Mouse (Mus musculus) spleen, adult 2 months (tissue): ENCODE data around the gene Icam1. TPM values are rescaled to one million over a fixed set of nuclear protein-coding genes. Genes with fewer than 3 reads are reported as not detected.
A peak's percentile ranks its signal among the peaks of the same experiment; 100 is the strongest.

Experiments
- DNase-seq, 2 experiments: peaks; one replicate each; pipeline versions ENCODE4 v3.0.0 to v3.0.0-alpha.2; 2012 to 2021; ENCODE audit warnings: low spot score in 2 of 2, low read depth in 1 of 2
- H3K27ac ChIP-seq: fragments of 200-500 bp; 2 replicates; pipeline ENCODE4 v1.5.1; 2012; ENCODE audit warnings: low read length, inconsistent platforms; ENCODE audit not compliant: insufficient read depth
- H3K27me3 ChIP-seq: fragments of 200-500 bp; 2 replicates; pipeline ENCODE4 v1.6.1; 2012; ENCODE audit warnings: mild to moderate bottlenecking, moderate library complexity, low read length, inconsistent platforms; ENCODE audit not compliant: control insufficient read depth, insufficient read depth
- H3K36me3 ChIP-seq: fragments of 200-500 bp; 2 replicates; pipeline ENCODE4 v1.6.1; 2012; ENCODE audit warnings: mild to moderate bottlenecking, low read length, inconsistent platforms; ENCODE audit not compliant: control insufficient read depth, insufficient read depth
- H3K4me1 ChIP-seq: fragments of 200-500 bp; 2 replicates; pipeline ENCODE4 v1.6.1; 2011; ENCODE audit warnings: inconsistent platforms; ENCODE audit not compliant: control insufficient read depth, insufficient read depth, insufficient read length
- H3K4me3 ChIP-seq: fragments of 200-500 bp; 2 replicates; pipeline ENCODE4 v1.5.1; 2011; ENCODE audit warnings: mild to moderate bottlenecking, inconsistent platforms; ENCODE audit not compliant: insufficient read depth, insufficient read length; ENCODE audit errors: extremely low read depth
- CTCF ChIP-seq: fragments of 200-500 bp; IDR thresholded peaks from 2 replicates; pipeline ENCODE4 v1.5.1; 2011; ENCODE audit warnings: mild to moderate bottlenecking, inconsistent platforms; ENCODE audit not compliant: insufficient read depth, insufficient read length, insufficient replicate concordance; ENCODE audit errors: extremely low read depth
- POLR2A ChIP-seq: fragments of 200-500 bp; IDR thresholded peaks from 2 replicates; pipeline ENCODE4 v1.6.1; 2011; ENCODE audit warnings: low read depth, low read length, inconsistent platforms
- WGBS: fragments of 180-500 bp; shearing (Covaris S2); methylation state at CpG from one replicate; pipeline ENCODE4 v1.1.7; 2018; 5-methylcytosine and 5-hydroxymethylcytosine counted together
- polyA plus RNA-seq: library from polyadenylated mRNA; depleted of rRNA; stranded (reverse); fragments of >200 nt; gene quantifications from 2 replicates; pipeline ENCODE4 v1.2.3, GENCODE M21; 2012; rRNA removed

Gene Icam1
- polyA plus RNA-seq, 1 experiment, result 59.7 TPM

DNA sequence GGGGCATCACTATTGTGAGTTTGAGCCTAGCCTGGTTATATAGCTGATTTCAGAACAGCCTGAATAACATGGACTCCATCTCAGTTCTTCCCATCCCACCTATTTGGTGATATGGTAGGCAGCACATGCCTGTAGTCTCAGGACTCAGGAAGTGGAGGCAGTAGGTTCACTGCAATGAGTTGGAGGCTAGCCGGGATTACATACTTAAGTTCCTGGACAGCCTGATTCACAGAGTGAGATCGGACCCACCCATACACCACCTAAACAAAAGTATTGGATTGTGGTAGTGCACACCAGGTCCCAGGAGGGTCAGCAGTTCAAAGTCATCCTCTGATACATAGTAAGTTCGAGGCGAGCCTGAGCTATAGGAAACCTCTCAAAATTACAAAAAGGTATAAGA lies 56.9 kb downstream of the Icam1 start:
- no peak for DNase-seq
- H3K36me3 ChIP-seq, result peaks cover 10% of the 10 kb centered on the region
- H3K27me3 ChIP-seq, result no peaks in the 10 kb centered on the region
- H3K27ac ChIP-seq, result no peak overlapping the region
- no peak for TF ChIP-seq POLR2A
- TF ChIP-seq CTCF, result no peak
- H3K4me3 ChIP-seq, result peak overlapping the region; percentile 77
- WGBS, result 10% methylated on average over 4 of the region's 4 CpGs
- peaks cover 6% of the 10 kb centered on the region; the same call in 1 of the 2 replicates for H3K4me1 ChIP-seq

DNA sequence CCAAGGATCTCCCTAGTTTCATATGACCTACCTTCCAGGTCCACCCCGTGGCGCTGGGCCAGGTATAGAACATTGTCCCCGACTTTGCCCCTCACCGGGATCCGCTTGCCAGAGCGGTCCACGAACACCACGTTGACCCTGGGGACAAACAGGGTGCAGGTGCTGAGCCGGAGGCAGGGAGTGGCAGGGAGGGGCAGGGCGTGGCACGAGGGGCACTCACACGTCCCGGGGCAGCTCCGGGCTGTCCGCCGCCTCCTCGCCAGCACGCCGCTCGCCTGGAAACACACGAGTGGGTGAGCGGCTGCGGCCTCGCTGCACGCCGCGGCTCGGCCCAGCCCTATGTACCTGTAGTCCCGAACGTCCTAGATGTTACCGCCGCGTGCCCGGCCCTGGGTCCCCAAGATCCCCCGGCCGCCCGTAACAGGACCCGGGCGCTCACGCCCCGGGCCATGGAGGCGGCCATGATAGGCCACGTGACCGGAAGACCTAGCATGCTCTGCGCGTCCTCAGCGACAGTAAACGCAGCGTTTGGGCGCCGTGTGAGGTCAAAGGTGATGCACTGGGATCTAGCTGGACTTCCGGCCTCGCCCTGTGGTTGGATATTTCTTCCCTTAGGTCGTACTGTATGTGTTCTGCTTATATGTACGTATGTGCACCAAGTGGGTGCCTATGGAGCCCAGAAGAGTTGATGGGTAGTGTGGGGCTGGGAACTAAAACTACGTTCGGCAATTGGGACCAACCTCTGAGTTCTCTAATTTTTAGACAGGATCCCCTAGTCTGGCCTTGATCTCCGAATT lies 57.5 kb downstream of the Icam1 start, which contains the start of the genes Gm49373 and Fdx1l:
Gene Gm49373, minus strand, starts transcription at position 53 of the 797 bp plus-strand sequence.
Gene Fdx1l, minus strand, starts transcription at position 571 of the 797 bp plus-strand sequence.
- TF ChIP-seq CTCF (no peak), POLR2A (peak; percentile 30; the same call in 1 of the 2 replicates)
- Histone ChIP-seq H3K27me3 (no peaks in the 10 kb centered on the region), H3K4me3 (peak within 1 kb of the TSS; percentile 77), H3K36me3 (peaks cover 10% of the 10 kb centered on the region), H3K27ac (peak within 1 kb of the TSS; percentile 26; the same call in 1 of the 2 replicates), H3K4me1 (peaks cover 6% of the 10 kb centered on the region; the same call in 1 of the 2 replicates)
- DNase-seq, result peak; percentile 64 to 85
- 2% methylated on average over 58 of the region's 58 CpGs for WGBS

DNA sequence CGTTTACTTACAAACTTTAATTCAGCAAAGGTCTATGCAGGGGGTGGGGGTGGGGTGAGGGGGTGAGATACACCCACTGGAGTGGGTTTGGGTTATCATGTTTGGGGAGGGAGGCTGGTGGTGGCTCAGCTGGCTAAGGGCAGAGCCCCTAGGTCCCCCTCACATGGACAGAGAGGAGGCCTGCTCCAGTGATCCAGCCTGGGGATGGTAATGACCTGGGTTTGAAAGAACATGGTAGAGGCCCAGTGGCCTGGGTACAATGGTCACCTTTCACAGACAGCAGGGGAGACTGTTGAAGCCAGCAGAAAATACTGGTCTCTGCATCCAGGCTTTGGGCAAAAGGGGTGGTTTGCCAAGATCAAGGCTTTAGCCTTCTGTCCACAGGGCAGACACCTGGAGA lies 58.4 kb downstream of the Icam1 start:
- no peak overlapping the region for H3K4me3 ChIP-seq

DNA sequence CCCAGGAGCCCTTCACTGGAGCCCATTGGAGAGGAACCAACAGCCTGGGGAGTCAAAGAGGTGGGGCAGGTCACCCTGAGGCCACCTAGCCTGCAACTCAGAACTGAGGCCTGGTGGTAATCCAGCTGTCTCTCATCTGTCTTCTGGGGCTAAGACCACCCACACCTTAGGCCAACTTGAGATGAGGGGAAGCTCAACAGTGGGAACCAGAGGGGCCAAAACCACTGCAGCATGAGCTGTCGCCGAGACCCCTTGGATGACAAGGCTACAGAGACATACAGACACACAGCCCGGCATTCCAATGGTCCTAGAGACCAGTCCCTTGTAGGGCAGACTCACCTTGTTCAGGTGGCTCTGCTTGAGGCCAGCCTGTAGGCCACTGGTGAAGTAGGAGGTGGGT lies 59.8 kb downstream of the Icam1 start:
- Histone ChIP-seq H3K4me1 (peaks cover 6% of the 10 kb centered on the region; the same call in 1 of the 2 replicates), H3K4me3 (no peak overlapping the region), H3K36me3 (peaks cover 33% of the 10 kb centered on the region), H3K27me3 (no peaks in the 10 kb centered on the region), H3K27ac (no peak overlapping the region)
- 96% methylated on average over 3 of the region's 3 CpGs for WGBS
- no peak for DNase-seq
- TF ChIP-seq CTCF (no peak), POLR2A (no peak)

More for the DNA sequence above, 58.4 kb downstream of the Icam1 start:
- Histone ChIP-seq H3K4me1 (peaks cover 6% of the 10 kb centered on the region; the same call in 1 of the 2 replicates), H3K36me3 (peaks cover 19% of the 10 kb centered on the region), H3K27me3 (no peaks in the 10 kb centered on the region), H3K27ac (no peak overlapping the region)
- no peak for TF ChIP-seq POLR2A
- no peak for TF ChIP-seq CTCF
- no peak for DNase-seq
- WGBS, result 67% methylated on average over 1 of the region's 1 CpGs

Other genes with a start within 250 kb of the Icam1 start
- gene Col5a3, start 200.9 kb upstream of the Icam1 start, polyA plus RNA-seq, result 1.4 TPM in 2 replicates
- not detected in 2 replicates for gene Rdh8, start 197.5 kb upstream of the Icam1 start, polyA plus RNA-seq
- gene A230050P20Rik, start 147.3 kb upstream of the Icam1 start, polyA plus RNA-seq, result 82.8 and 108 TPM in 2 replicates
- 2.7 and 3.8 TPM in 2 replicates for gene Angptl6, start 136.3 kb upstream of the Icam1 start, polyA plus RNA-seq
- gene Ppan, start 127.8 kb upstream of the Icam1 start, polyA plus RNA-seq, result 116 and 120 TPM in 2 replicates
- gene Eif3g, start 117.4 kb upstream of the Icam1 start, polyA plus RNA-seq, result 89.3 and 103 TPM in 2 replicates
- 37.0 and 44.9 TPM in 2 replicates for gene Dnmt1, start 56.1 kb upstream of the Icam1 start, polyA plus RNA-seq
- 3.4 and 3.9 TPM in 2 replicates for gene S1pr2, start 39.2 kb upstream of the Icam1 start, polyA plus RNA-seq
- 75.8 and 99.7 TPM in 2 replicates for gene Mrpl4, start 13.2 kb upstream of the Icam1 start, polyA plus RNA-seq
- gene Icam4, start 13.4 kb downstream of the Icam1 start, polyA plus RNA-seq, result 8.1 and 9.3 TPM in 2 replicates
- gene Icam5, start 16.1 kb downstream of the Icam1 start, polyA plus RNA-seq, result 1.1 and 1.2 TPM in 2 replicates
- 0.28 and 0.65 TPM in 2 replicates for gene Zglp1, start 51.1 kb downstream of the Icam1 start, polyA plus RNA-seq
- 0.19 and 0.32 TPM in 2 replicates for gene Gm49373, start 57.1 kb downstream of the Icam1 start, polyA plus RNA-seq
- 38.3 and 59.5 TPM in 2 replicates for gene Fdx1l, start 57.6 kb downstream of the Icam1 start, polyA plus RNA-seq
- gene Gm38431, start 76.0 kb downstream of the Icam1 start, polyA plus RNA-seq, result 5.2 and 18.8 TPM in 2 replicates
- gene Raver1, start 76.0 kb downstream of the Icam1 start, polyA plus RNA-seq, result 77.9 and 93.1 TPM in 2 replicates
- gene Tyk2, start 115.3 kb downstream of the Icam1 start, polyA plus RNA-seq, result 46.1 and 52.2 TPM in 2 replicates
- 39.5 and 44.7 TPM in 2 replicates for gene Cdc37, start 134.0 kb downstream of the Icam1 start, polyA plus RNA-seq
- gene Pde4a, start 149.7 kb downstream of the Icam1 start, polyA plus RNA-seq, result 12.4 and 13.1 TPM in 2 replicates
- gene Keap1, start 223.4 kb downstream of the Icam1 start, polyA plus RNA-seq, result 55.4 and 78.4 TPM in 2 replicates
- 12.2 and 21.3 TPM in 2 replicates for gene S1pr5, start 232.5 kb downstream of the Icam1 start, polyA plus RNA-seq
- gene Atg4d, start 249.3 kb downstream of the Icam1 start, polyA plus RNA-seq, result 44.8 and 48.4 TPM in 2 replicates